Mouse (Mus musculus) forebrain, postnatal 0 days (tissue): Measurements from ENCODE around the gene Flcn. TPM values are rescaled to one million over a fixed set of nuclear protein-coding genes. Genes with fewer than 3 reads are reported as not detected.
"Not testable (repeated sequence)": the region's sequence is repeated elsewhere in the genome, so short reads cannot be mapped to it uniquely, and the experiment has no call there.

Experiments
- ATAC-seq: fragments of 200-750 bp; cut with Nextera tagmentation; 2 replicates; pipeline ENCODE4 v1.8.0; 2017; ENCODE audit warnings: mild to moderate bottlenecking, moderate library complexity
- DNase-seq: peaks from one replicate; pipeline ENCODE4 v3.0.0-alpha.2; 2015
- H3K27ac ChIP-seq: fragments of 300-500 bp; sonication (generic); 2 replicates; pipeline ENCODE4 v1.5.1; 2014; ENCODE audit warnings: low read depth, mild to moderate bottlenecking, antibody characterized with exemption, low read length, moderate library complexity, mixed read lengths
- H3K27me3 ChIP-seq: fragments of 300-500 bp; sonication (generic); 2 replicates; pipeline ENCODE4 v1.6.1; 2014; ENCODE audit warnings: mild to moderate bottlenecking, low read length, mixed read lengths; ENCODE audit not compliant: insufficient read depth
- H3K36me3 ChIP-seq: fragments of 300-500 bp; sonication (generic); 2 replicates; pipeline ENCODE4 v1.6.1; 2014; ENCODE audit warnings: mild to moderate bottlenecking, moderate library complexity; ENCODE audit not compliant: insufficient read depth
- H3K4me1 ChIP-seq: fragments of 300-500 bp; sonication (generic); 2 replicates; pipeline ENCODE4 v1.6.1; 2014; ENCODE audit warnings: antibody characterized with exemption; ENCODE audit not compliant: insufficient read depth
- H3K4me2 ChIP-seq: fragments of 300-500 bp; sonication (generic); 2 replicates; pipeline ENCODE4 v1.6.1; 2014; ENCODE audit warnings: low read depth, mild to moderate bottlenecking, moderate library complexity
- H3K4me3 ChIP-seq: fragments of 300-500 bp; sonication (generic); 2 replicates; pipeline ENCODE4 v1.5.1; 2014; ENCODE audit warnings: low read depth, low read length, mixed read lengths
- H3K9ac ChIP-seq: fragments of 300-500 bp; sonication (generic); 2 replicates; pipeline ENCODE4 v1.6.1; 2014; ENCODE audit warnings: mild to moderate bottlenecking
- H3K9me3 ChIP-seq: fragments of 300-500 bp; sonication (generic); 2 replicates; pipeline ENCODE4 v1.6.1; 2016; ENCODE audit warnings: low read length
- CTCF ChIP-seq: sonication (generic); IDR thresholded peaks from 2 replicates; pipeline ENCODE4 v1.5.1; 2016; ENCODE audit warnings: antibody characterized with exemption, control low read depth, low read depth
- WGBS: fragments of 180-500 bp; shearing (Covaris S2); extraction: QIAGEN DNeasy Blood & Tissue Kit; methylation state at CpG from one replicate; pipeline ENCODE4 v1.1.7; 2014; 5-methylcytosine and 5-hydroxymethylcytosine counted together
- polyA plus RNA-seq: library from polyadenylated mRNA; unstranded; fragments of >200 nt; fragmentation: Nextera tagmentation; extraction: Ambion mirVana; gene quantifications from 2 replicates; pipeline ENCODE4 v1.2.1, GENCODE M21; 2015
- total RNA-seq: library from RNA; depleted of rRNA; stranded (reverse); fragments of >200 nt; gene quantifications from 2 replicates; pipeline ENCODE4 v1.2.3, GENCODE M21; 2014

Gene Flcn
- total and polyA plus RNA-seq, 2 experiments from 2014 or later = 31.4 to 36.9 TPM

DNA sequence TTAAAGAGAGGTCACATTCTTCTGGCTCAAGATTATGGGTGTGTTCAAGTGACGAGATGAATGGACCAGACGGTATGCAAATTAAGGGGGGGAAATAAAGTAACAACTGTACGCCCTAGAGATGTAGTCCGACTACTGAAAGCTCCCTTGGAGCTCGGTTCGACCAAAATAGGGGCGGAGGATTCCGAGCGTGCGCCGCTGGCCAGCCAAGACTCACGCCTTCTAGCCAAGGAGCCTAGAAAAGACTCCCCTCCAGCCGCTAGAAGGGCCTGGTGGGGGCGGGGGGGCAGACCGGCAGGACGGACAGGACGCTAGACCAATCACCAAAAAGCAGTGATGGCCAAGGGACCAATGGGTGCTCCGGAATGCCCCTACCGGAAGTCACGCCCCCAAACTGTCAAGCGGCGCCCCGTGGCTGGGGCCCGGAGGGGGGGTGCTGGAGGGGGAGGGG, 29.2 kb upstream of the Flcn start, which contains the start of gene Nt5m:
TSS of gene Nt5m (plus strand) at position 440 of the 451 bp plus-strand sequence.
- WGBS = 0% methylated on average over 23 of the region's 24 CpGs
- Histone ChIP-seq H3K4me3 (peak within 1 kb of the TSS; percentile 100), H3K9ac (peak within 1 kb of the TSS; percentile 95), H3K4me2 (peak within 1 kb of the TSS; percentile 66), H3K27ac (peak within 1 kb of the TSS; percentile 99), H3K9me3 (no peaks in the 10 kb centered on the region), H3K27me3 (no peaks in the 10 kb centered on the region), H3K36me3 (peaks cover 18% of the 10 kb centered on the region), H3K4me1 (peaks cover 17% of the 10 kb centered on the region)
- ATAC-seq (peak; percentile 96), DNase-seq (peak; percentile 95)
- TF ChIP-seq CTCF = no peak

DNA sequence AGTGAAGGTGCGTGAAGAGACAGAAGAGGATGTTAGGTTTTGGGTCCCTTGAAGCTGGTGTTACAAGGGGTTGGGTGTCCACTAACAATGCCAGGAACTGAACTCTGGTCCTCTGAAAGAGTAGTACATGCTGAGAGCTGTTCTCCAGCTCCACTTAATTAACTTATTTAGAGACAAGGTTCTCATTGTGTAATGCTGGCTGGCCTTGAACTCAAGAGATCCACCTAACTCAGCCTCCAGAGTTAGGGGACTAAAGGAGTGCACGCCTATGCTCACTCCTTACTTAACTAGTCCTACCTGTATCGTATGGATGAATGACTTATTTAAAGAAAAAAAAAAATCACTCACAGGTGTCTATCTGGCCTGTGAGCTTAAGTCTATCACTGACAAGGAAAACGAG, 28.6 kb upstream of the Flcn start:
- H3K27ac ChIP-seq = no peak overlapping the region
- 54% methylated on average over 4 of the region's 4 CpGs for WGBS
- H3K36me3 ChIP-seq = peaks cover 18% of the 10 kb centered on the region
- peak overlapping the region; percentile 66 for H3K4me2 ChIP-seq
- no peak for DNase-seq
- peak overlapping the region; percentile 95 for H3K9ac ChIP-seq
- TF ChIP-seq CTCF = no peak
- peaks cover 17% of the 10 kb centered on the region for H3K4me1 ChIP-seq
- H3K4me3 ChIP-seq = peak overlapping the region; percentile 100
- ATAC-seq = no peak
- no peaks in the 10 kb centered on the region for H3K27me3 ChIP-seq
- no peaks in the 10 kb centered on the region for H3K9me3 ChIP-seq

- no CpG with 5 or more reads among the region's 1 CpGs for WGBS
- not testable (repeated sequence) for H3K9ac ChIP-seq, DNase-seq, H3K27ac ChIP-seq, ATAC-seq, H3K9me3 ChIP-seq, H3K27me3 ChIP-seq, H3K4me3 ChIP-seq
- Histone ChIP-seq H3K4me1 (peaks cover 17% of the 10 kb centered on the region), H3K4me2 (peak overlapping the region; percentile 66; the same call in 1 of the 2 replicates), H3K36me3 (peaks cover 18% of the 10 kb centered on the region)
Observed at GRCm38 (mm10) chr11:59837789-59838188, 28.0 kb upstream of the Flcn start.

DNA sequence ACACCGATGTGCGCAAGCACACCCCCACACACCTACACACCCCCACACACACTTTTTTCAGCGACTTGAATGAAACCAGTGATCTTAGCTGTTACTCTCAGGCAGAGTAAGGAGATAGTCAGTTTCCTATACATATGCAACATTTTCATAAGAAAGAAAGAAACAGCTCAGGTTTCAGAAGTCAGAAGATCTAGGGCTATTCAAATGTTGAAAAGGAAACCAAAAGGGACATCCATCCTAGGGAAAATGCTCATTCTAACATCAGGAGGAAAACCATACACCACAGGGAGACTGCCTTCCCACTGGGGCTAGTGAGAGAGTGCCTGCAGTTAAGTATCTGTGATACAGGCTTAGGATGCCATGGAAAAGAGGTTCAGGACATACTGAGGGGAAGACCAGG, 11.8 kb upstream of the Flcn start:
- ATAC-seq = no peak
- peaks cover 85% of the 10 kb centered on the region for H3K36me3 ChIP-seq
- H3K27ac ChIP-seq = no peak overlapping the region
- no peak overlapping the region for H3K4me2 ChIP-seq
- no peak for DNase-seq
- no peaks in the 10 kb centered on the region for H3K9me3 ChIP-seq
- H3K9ac ChIP-seq = no peak overlapping the region
- 92% methylated on average over 3 of the region's 3 CpGs for WGBS
- no peak overlapping the region for H3K4me3 ChIP-seq
- no peaks in the 10 kb centered on the region for H3K4me1 ChIP-seq
- no peaks in the 10 kb centered on the region for H3K27me3 ChIP-seq
- TF ChIP-seq CTCF = no peak

DNA sequence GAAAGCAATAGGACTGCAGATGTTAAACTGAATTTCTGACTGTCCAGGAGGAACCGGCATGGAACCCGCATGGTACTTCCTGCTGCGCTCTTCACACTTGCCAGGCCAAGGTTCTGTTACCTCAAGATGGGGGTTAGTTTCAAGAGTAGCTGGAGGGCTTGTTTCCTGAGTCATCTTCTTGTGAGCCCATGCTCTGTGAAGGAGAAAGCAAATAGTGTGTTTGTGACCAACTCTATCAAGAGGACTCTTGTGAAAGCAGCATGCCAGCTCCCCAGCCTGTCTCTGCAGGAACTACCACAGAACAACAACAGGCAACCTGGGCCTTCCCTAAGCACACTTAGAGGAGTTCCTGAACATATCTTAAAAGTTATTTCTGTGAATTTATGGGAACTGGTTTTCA, 8.1 kb upstream of the Flcn start:
- Histone ChIP-seq H3K27me3 (no peaks in the 10 kb centered on the region), H3K9me3 (no peaks in the 10 kb centered on the region), H3K27ac (no peak overlapping the region), H3K36me3 (peaks cover 56% of the 10 kb centered on the region), H3K4me2 (no peak overlapping the region), H3K9ac (no peak overlapping the region), H3K4me1 (no peaks in the 10 kb centered on the region), H3K4me3 (no peak overlapping the region)
- no peak for DNase-seq
- WGBS = 94% methylated on average over 3 of the region's 3 CpGs
- TF ChIP-seq CTCF = no peak
- ATAC-seq = no peak

- TF ChIP-seq CTCF = no peak
- Histone ChIP-seq H3K4me3 (no peak overlapping the region), H3K9me3 (no peaks in the 10 kb centered on the region), H3K9ac (no peak overlapping the region), H3K27me3 (no peaks in the 10 kb centered on the region), H3K4me2 (no peak overlapping the region), H3K4me1 (no peaks in the 10 kb centered on the region), H3K36me3 (peaks cover 37% of the 10 kb centered on the region), H3K27ac (no peak overlapping the region)
- WGBS = 90% methylated on average over 6 of the region's 6 CpGs
- DNase-seq (no peak), ATAC-seq (no peak)
Observed at GRCm38 (mm10) chr11:59815482-59816065, 5.8 kb upstream of the Flcn start.

DNA sequence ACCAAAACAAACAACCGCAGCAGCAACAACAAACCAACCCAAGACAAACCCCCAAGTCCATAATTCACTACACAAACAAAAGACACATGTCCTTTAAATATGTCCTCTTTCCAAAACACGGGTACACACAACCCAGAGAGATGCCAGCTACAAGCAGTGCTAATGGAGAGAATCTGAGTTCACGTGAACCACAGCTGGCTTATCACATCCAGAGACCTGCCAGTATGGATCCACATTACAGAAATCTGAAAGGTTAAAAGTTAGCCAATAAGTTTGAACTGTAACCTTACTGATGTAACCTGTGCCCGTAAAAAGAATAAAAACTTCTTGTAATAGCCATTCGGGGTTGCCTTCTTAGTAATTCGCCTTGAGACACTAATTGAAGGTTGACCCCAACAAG, 5.1 kb upstream of the Flcn start:
- TF ChIP-seq CTCF = no peak
- Histone ChIP-seq H3K4me1 (no peaks in the 10 kb centered on the region), H3K9ac (no peak overlapping the region), H3K4me3 (no peak overlapping the region), H3K27ac (no peak overlapping the region), H3K27me3 (no peaks in the 10 kb centered on the region), H3K9me3 (no peaks in the 10 kb centered on the region), H3K4me2 (no peak overlapping the region), H3K36me3 (peaks cover 31% of the 10 kb centered on the region)
- ATAC-seq (no peak), DNase-seq (no peak)
- WGBS = 90% methylated on average over 6 of the region's 6 CpGs
